Mouse (Mus musculus) MEL (cell line): ENCODE measurements at regions not wholly inside any gene's neighbourhood (a gene's known extent, or its start where the extent isn't known, plus 50 kb on each side); places are given as distances from the start of the nearest gene placed in this dataset.
"Not testable (repeated sequence)": the region's sequence is repeated elsewhere in the genome, so short reads cannot be mapped to it uniquely, and the experiment has no call there.

Source experiments
- DNase-seq: peaks from one replicate; pipeline ENCODE4 v3.0.0; 2011; ENCODE audit warnings: low read depth, low spot score
- H3K27ac ChIP-seq: 2 replicates; pipeline ENCODE4 v1.5.1; 2012; ENCODE audit warnings: low read depth, mild to moderate bottlenecking, control low read depth, low read length, moderate library complexity; ENCODE audit not compliant: control insufficient read depth
- H3K27me3 ChIP-seq, 2 experiments: fragments of 150-350 bp in 1 of 2; sonication (generic) in 1 of 2; 2 replicates each; pipeline ENCODE4 v1.6.1; 2012; ENCODE audit warnings: low read length in 2 of 2, mild to moderate bottlenecking in 2 of 2, improper control_type of control experiment in 1 of 2, moderate library complexity in 1 of 2; ENCODE audit not compliant: insufficient read depth in 2 of 2, control insufficient read depth in 1 of 2
- H3K36me3 ChIP-seq, 2 experiments: 2 replicates each; pipeline ENCODE4 v1.6.1; 2012 to 2014; ENCODE audit warnings: low read length in 2 of 2, improper control_type of control experiment in 1 of 2, inconsistent platforms in 1 of 2, mild to moderate bottlenecking in 1 of 2; ENCODE audit not compliant: insufficient read depth in 2 of 2, control insufficient read depth in 1 of 2
- H3K4me1 ChIP-seq, 2 experiments: fragments of 150-350 bp in 1 of 2; sonication (generic) in 1 of 2; 2 replicates each; pipeline ENCODE4 v1.6.1; 2012; ENCODE audit warnings: low read length in 2 of 2, improper control_type of control experiment in 1 of 2, mild to moderate bottlenecking in 1 of 2; ENCODE audit not compliant: insufficient read depth in 2 of 2, control insufficient read depth in 1 of 2
- H3K4me3 ChIP-seq, 2 experiments: fragments of 150-350 bp in 1 of 2; sonication (generic) in 1 of 2; 2 replicates each; pipeline ENCODE4 v1.5.1; 2012; ENCODE audit warnings: low read depth in 2 of 2, low read length in 2 of 2, mild to moderate bottlenecking in 2 of 2, moderate library complexity in 2 of 2, control low read depth in 1 of 2, improper control_type of control experiment in 1 of 2; ENCODE audit not compliant: control insufficient read depth in 1 of 2, insufficient read depth in 1 of 2
- H3K79me2 ChIP-seq: 2 replicates; pipeline ENCODE4 v1.6.1; 2012; ENCODE audit warnings: mild to moderate bottlenecking, low read length, moderate library complexity; ENCODE audit not compliant: control insufficient read depth, poor library complexity, insufficient read depth
- H3K9ac ChIP-seq: 2 replicates; pipeline ENCODE4 v1.6.1; 2012; ENCODE audit warnings: low read depth, mild to moderate bottlenecking, control low read depth, low read length, moderate library complexity; ENCODE audit not compliant: control insufficient read depth, poor library complexity, severe bottlenecking
- H3K9me3 ChIP-seq: fragments of 150-350 bp; sonication (generic); replicated peaks from 2 replicates; pipeline ENCODE4 v1.6.1; 2012; ENCODE audit warnings: mild to moderate bottlenecking, low read length, improper control_type of control experiment, moderate library complexity; ENCODE audit not compliant: insufficient read depth
- BHLHE40 ChIP-seq: IDR thresholded peaks from 2 replicates; pipeline ENCODE4 v1.6.1; 2012; ENCODE audit warnings: low read depth, mild to moderate bottlenecking, inconsistent platforms, low read length, improper control_type of control experiment, borderline replicate concordance
- CHD1 ChIP-seq: IDR thresholded peaks from 2 replicates; pipeline ENCODE4 v1.6.1; 2012; ENCODE audit warnings: low read depth, mild to moderate bottlenecking, inconsistent platforms, low read length, improper control_type of control experiment
- ETS1 ChIP-seq: IDR thresholded peaks from 2 replicates; pipeline ENCODE4 v1.6.1; 2012; ENCODE audit warnings: low read depth, mild to moderate bottlenecking, inconsistent platforms, low read length, improper control_type of control experiment, moderate library complexity
- GABPA ChIP-seq: IDR thresholded peaks from 2 replicates; pipeline ENCODE4 v1.6.1; 2012; ENCODE audit warnings: low read depth, mild to moderate bottlenecking, inconsistent platforms, low read length, improper control_type of control experiment, moderate library complexity
- HCFC1 ChIP-seq: IDR thresholded peaks from 2 replicates; pipeline ENCODE4 v1.6.1; 2012; ENCODE audit warnings: low read depth, mild to moderate bottlenecking, inconsistent platforms, low read length, improper control_type of control experiment, moderate library complexity
- MAX ChIP-seq: IDR thresholded peaks from 2 replicates; pipeline ENCODE4 v1.6.1; 2011; ENCODE audit warnings: low read length, improper control_type of control experiment
- MXI1 ChIP-seq: IDR thresholded peaks from 2 replicates; pipeline ENCODE4 v1.6.1; 2011; ENCODE audit warnings: mild to moderate bottlenecking, low read depth, low read length, improper control_type of control experiment
- MYB ChIP-seq: IDR thresholded peaks from 2 replicates; pipeline ENCODE4 v1.6.1; 2011; ENCODE audit warnings: mild to moderate bottlenecking, low read depth, low read length, improper control_type of control experiment
- NELFE ChIP-seq: IDR thresholded peaks from 2 replicates; pipeline ENCODE4 v1.6.1; 2011; ENCODE audit warnings: low read depth, low read length, improper control_type of control experiment
- NRF1 ChIP-seq: IDR thresholded peaks from 2 replicates; pipeline ENCODE4 v1.6.1; 2014; ENCODE audit warnings: low read depth, mild to moderate bottlenecking, inconsistent platforms, low read length, improper control_type of control experiment, moderate library complexity; ENCODE audit not compliant: poor library complexity, insufficient read depth, severe bottlenecking
- POLR2AphosphoS5 ChIP-seq: IDR thresholded peaks from 2 replicates; pipeline ENCODE4 v1.6.1; 2012; ENCODE audit warnings: low read depth, borderline replicate concordance, mild to moderate bottlenecking, inconsistent platforms, low read length, moderate library complexity, mixed read lengths
- SIN3A ChIP-seq: IDR thresholded peaks from 2 replicates; pipeline ENCODE4 v1.6.1; 2012; ENCODE audit warnings: low read length, improper control_type of control experiment, inconsistent platforms
- SMC3 ChIP-seq: IDR thresholded peaks from 2 replicates; pipeline ENCODE4 v1.6.1; 2011; ENCODE audit warnings: low read depth, low read length, improper control_type of control experiment
- TBP ChIP-seq: IDR thresholded peaks from 2 replicates; pipeline ENCODE4 v1.8.0; 2011; ENCODE audit warnings: low read depth, low read length, improper control_type of control experiment
- TCF12 ChIP-seq: IDR thresholded peaks from 2 replicates; pipeline ENCODE4 v1.6.1; 2014; ENCODE audit warnings: low read depth, mild to moderate bottlenecking, inconsistent platforms, low read length, improper control_type of control experiment, moderate library complexity
- UBTF ChIP-seq: IDR thresholded peaks from 2 replicates; pipeline ENCODE4 v1.6.1; 2012; ENCODE audit warnings: low read depth, mild to moderate bottlenecking, inconsistent platforms, low read length, improper control_type of control experiment, moderate library complexity, borderline replicate concordance; ENCODE audit not compliant: insufficient read depth
- USF1 ChIP-seq: IDR thresholded peaks from 2 replicates; pipeline ENCODE4 v1.6.1; 2014; ENCODE audit warnings: low read depth, mild to moderate bottlenecking, inconsistent platforms, low read length, improper control_type of control experiment, moderate library complexity
- ZKSCAN1 ChIP-seq: IDR thresholded peaks from 2 replicates; pipeline ENCODE4 v1.6.1; 2012; ENCODE audit warnings: low read depth, mild to moderate bottlenecking, inconsistent platforms, low read length, improper control_type of control experiment, moderate library complexity
- ZMIZ1 ChIP-seq: IDR thresholded peaks from 2 replicates; pipeline ENCODE4 v1.6.1; 2012; ENCODE audit warnings: low read depth, mild to moderate bottlenecking, inconsistent platforms, low read length, improper control_type of control experiment, moderate library complexity
- ZNF384 ChIP-seq: IDR thresholded peaks from 2 replicates; pipeline ENCODE4 v1.6.1; 2012; ENCODE audit warnings: low read depth, mild to moderate bottlenecking, inconsistent platforms, low read length, improper control_type of control experiment

GRCm38 (mm10) chr15:43691998-43692397 is 3557.8 kb downstream of the 9330182O14Rik start:
- H3K27me3 ChIP-seq, H3K27ac ChIP-seq, DNase-seq, H3K79me2 ChIP-seq, H3K36me3 ChIP-seq, H3K4me3 ChIP-seq, H3K9me3 ChIP-seq, H3K9ac ChIP-seq, H3K4me1 ChIP-seq: not testable (repeated sequence)

DNA sequence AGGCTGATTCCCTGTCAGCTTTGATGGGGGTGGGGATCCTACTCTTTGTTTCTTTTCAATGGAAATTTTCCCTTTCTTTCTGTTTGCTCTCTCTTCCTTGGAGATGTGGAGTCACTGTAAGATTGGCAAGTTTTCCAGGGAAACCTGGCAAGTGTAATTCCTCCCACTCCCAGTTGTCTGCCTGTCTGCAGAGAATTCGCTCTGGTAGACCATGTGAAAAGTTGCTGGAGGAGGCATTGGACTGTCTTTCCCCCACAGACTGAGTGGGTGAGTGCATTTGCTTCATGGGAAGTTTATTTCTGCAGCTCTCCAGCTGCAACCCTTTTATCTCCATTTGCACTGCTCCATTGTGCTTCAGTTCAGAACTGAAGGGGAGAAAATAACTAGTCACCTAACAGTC is 3561.3 kb downstream of the 9330182O14Rik start:
- Histone ChIP-seq H3K4me1 (no peaks in the 10 kb centered on the region), H3K27me3 (no peaks in the 10 kb centered on the region), H3K9me3 (no peaks in the 10 kb centered on the region), H3K79me2 (no peaks in the 10 kb centered on the region), H3K36me3 (no peaks in the 10 kb centered on the region), H3K9ac (no peak overlapping the region), H3K4me3 (no peak overlapping the region)
- no peak for TF ChIP-seq ZNF384
- TF ChIP-seq ZKSCAN1: no peak
- TF ChIP-seq, all 39 proteins: peak for 0
- no peak overlapping the region for H3K27ac ChIP-seq
- DNase-seq: no peak

DNA sequence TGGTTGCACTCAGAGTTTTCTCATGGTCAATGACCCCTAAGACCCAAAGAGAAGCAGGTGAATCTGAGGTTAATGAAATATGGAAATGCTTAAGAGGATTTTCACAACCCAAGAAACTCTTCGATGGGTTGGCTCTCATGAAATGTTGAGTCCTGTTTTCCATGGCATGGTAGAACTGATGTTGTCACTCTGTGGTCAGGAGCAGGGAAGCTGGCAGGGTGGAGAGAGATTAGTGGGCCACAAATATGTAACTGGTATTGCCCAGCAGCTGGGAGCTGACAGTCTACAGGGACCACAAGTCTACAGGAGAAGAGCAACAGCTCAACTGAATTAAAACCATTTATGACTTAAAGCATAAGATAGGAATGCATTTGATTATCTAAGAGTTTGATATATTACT is 3582.9 kb downstream of the 9330182O14Rik start:
- no peaks in the 10 kb centered on the region for H3K79me2 ChIP-seq
- H3K9ac ChIP-seq: no peak overlapping the region

DNA sequence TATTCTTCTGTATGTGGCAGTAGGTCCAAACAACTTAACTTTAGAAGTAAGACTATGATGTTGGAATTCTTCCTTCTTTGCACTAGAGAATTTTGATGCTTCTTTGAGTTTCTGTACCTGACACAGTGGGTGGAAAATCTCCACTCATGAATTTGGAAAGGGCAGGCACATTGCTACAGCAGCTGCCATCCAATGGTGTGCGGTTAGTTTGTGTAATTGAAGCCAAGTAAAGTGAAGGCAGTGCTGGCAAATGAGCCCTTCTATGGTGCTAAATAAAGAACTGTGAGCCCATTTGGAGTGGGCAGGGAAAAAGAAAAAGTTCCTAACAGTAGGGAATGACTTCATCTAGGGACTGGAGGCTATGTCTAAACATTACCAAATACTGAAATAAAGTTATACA is 3583.4 kb downstream of the 9330182O14Rik start:
- no peak for DNase-seq
- Histone ChIP-seq H3K79me2 (no peaks in the 10 kb centered on the region), H3K36me3 (no peaks in the 10 kb centered on the region), H3K9ac (no peak overlapping the region), H3K9me3 (no peaks in the 10 kb centered on the region), H3K4me1 (no peaks in the 10 kb centered on the region), H3K27ac (no peak overlapping the region), H3K4me3 (no peak overlapping the region), H3K27me3 (peaks cover 0 to 2% of the 10 kb centered on the region in 2 experiments; a peak in 1 of 4 replicates)
- TF ChIP-seq ETS1 (no peak), NELFE (no peak), UBTF (no peak), USF1 (no peak), NRF1 (no peak), MYB (no peak), MXI1 (no peak), ZMIZ1 (no peak), HCFC1 (no peak), CHD1 (no peak), TBP (no peak)

More for the DNA sequence above, 3582.9 kb downstream of the 9330182O14Rik start:
- H3K27ac ChIP-seq: no peak overlapping the region
- TF ChIP-seq POLR2AphosphoS5: no peak
- no peak for TF ChIP-seq SIN3A
- TF ChIP-seq TCF12: no peak
- no peak for TF ChIP-seq MAX
- TF ChIP-seq GABPA: no peak
- TF ChIP-seq ZKSCAN1: no peak
- TF ChIP-seq SMC3: no peak
- no peak for TF ChIP-seq BHLHE40
- TF ChIP-seq, all 39 proteins: peak for 0
- Histone ChIP-seq H3K9me3 (no peaks in the 10 kb centered on the region), H3K4me1 (no peaks in the 10 kb centered on the region), H3K36me3 (no peaks in the 10 kb centered on the region), H3K4me3 (no peak overlapping the region), H3K27me3 (peaks cover 0 to 2% of the 10 kb centered on the region in 2 experiments; a peak in 1 of 4 replicates)
- no peak for DNase-seq
